Mouse (Mus musculus) lung, postnatal 36 days (tissue): ENCODE data around the gene Sh3bp1.

Experiments used
- DNase-seq: peaks from one replicate; pipeline ENCODE4 v3.0.0; 2022; ENCODE audit warnings: mixed read lengths

The Sh3bp1 gene

GRCm38 (mm10) chr15:78916052-78916826 is 16.7 kb downstream of the Sh3bp1 start:
- no peak for DNase-seq

GRCm38 (mm10) chr15:78918126-78918525 is 18.6 kb downstream of the Sh3bp1 start:
- no peak for DNase-seq

GRCm38 (mm10) chr15:78919914-78920313 is 20.3 kb downstream of the Sh3bp1 start:
- no peak for DNase-seq

- no peak for DNase-seq
Measured at GRCm38 (mm10) chr15:78922700-78923099, 23.1 kb downstream of the Sh3bp1 start.

- peak; percentile 27 for DNase-seq
Measured at GRCm38 (mm10) chr15:78923585-78923984, 24.0 kb downstream of the Sh3bp1 start.

GRCm38 (mm10) chr15:78925129-78925528 is 25.6 kb downstream of the Sh3bp1 start:
- DNase-seq: no peak

GRCm38 (mm10) chr15:78926021-78926919 is 26.7 kb downstream of the Sh3bp1 start, which contains the start of gene Lgals1:
TSS of gene Lgals1 (plus strand) at chr15:78926725.
- DNase-seq: peak; percentile 90

GRCm38 (mm10) chr15:78927021-78927787 is 27.6 kb downstream of the Sh3bp1 start:
- peak; percentile 40 for DNase-seq

GRCm38 (mm10) chr15:78927788-78928457 is 28.4 kb downstream of the Sh3bp1 start:
- peak; percentile 89 for DNase-seq

- DNase-seq: no peak
Measured at GRCm38 (mm10) chr15:78928539-78928938, 29.0 kb downstream of the Sh3bp1 start.

- DNase-seq: no peak
Measured at GRCm38 (mm10) chr15:78930192-78930706, 30.7 kb downstream of the Sh3bp1 start.

- no peak for DNase-seq
Measured at GRCm38 (mm10) chr15:78930801-78931426, 31.3 kb downstream of the Sh3bp1 start.

GRCm38 (mm10) chr15:78931577-78931976 is 32.0 kb downstream of the Sh3bp1 start:
- peak; percentile 73 for DNase-seq

- peak; percentile 94 for DNase-seq
Measured at GRCm38 (mm10) chr15:78934784-78935320, 35.3 kb downstream of the Sh3bp1 start, which contains the start of gene Nol12. TSS of gene Nol12 (plus strand) at chr15:78934933.

- no peak for DNase-seq
Measured at GRCm38 (mm10) chr15:78936403-78936802, 36.8 kb downstream of the Sh3bp1 start.

GRCm38 (mm10) chr15:78937311-78937710 is 37.7 kb downstream of the Sh3bp1 start:
- no peak for DNase-seq

GRCm38 (mm10) chr15:78937963-78938362 is 38.4 kb downstream of the Sh3bp1 start:
- no peak for DNase-seq

GRCm38 (mm10) chr15:78940325-78940724 is 40.8 kb downstream of the Sh3bp1 start:
- DNase-seq: no peak

- peak; percentile 90 for DNase-seq
Measured at GRCm38 (mm10) chr15:78942663-78943062, 43.1 kb downstream of the Sh3bp1 start.

GRCm38 (mm10) chr15:78946232-78946631 is 46.7 kb downstream of the Sh3bp1 start:
- DNase-seq: no peak

GRCm38 (mm10) chr15:78947657-78948056 is 48.1 kb downstream of the Sh3bp1 start, which contains the start of gene Triobp:
TSS of gene Triobp (plus strand) at chr15:78947724.
- DNase-seq: peak; percentile 94
